Mouse (Mus musculus): ENCODE measurements at regions not wholly inside any gene's neighbourhood (a gene's known extent, or its start where the extent isn't known, plus 50 kb on each side); places are given as distances from the start of the nearest gene placed in this dataset.

- TF ChIP-seq CTCF (IDR thresholded peaks at IDR 0.05; ENCODE audit: control insufficient read depth, insufficient read depth, insufficient read length) (no peak), MYOG (IDR thresholded peaks at IDR 0.05; ENCODE audit: control insufficient read depth, extremely low read depth, insufficient read length) (no peak), MAX (IDR thresholded peaks at IDR 0.05) (no peak), CEBPB (IDR thresholded peaks at IDR 0.05; ENCODE audit: low read depth) (no peak), USF1 (IDR thresholded peaks at IDR 0.05; ENCODE audit: low read depth) (no peak), MYOD1 (IDR thresholded peaks at IDR 0.05; ENCODE audit: control insufficient read depth, insufficient read length, low read depth) (no peak), FOSL1 (IDR thresholded peaks at IDR 0.05; ENCODE audit: insufficient read depth, low read length, poor library complexity, severe bottlenecking) (no peak)
Observed at GRCm38 (mm10) chr9:41446431-41447203, 285.1 kb upstream of the Ubash3b start.

Measured in C2C12 (cell line).